Mouse (Mus musculus): ENCODE measurements around the gene Dok5.

DNA sequence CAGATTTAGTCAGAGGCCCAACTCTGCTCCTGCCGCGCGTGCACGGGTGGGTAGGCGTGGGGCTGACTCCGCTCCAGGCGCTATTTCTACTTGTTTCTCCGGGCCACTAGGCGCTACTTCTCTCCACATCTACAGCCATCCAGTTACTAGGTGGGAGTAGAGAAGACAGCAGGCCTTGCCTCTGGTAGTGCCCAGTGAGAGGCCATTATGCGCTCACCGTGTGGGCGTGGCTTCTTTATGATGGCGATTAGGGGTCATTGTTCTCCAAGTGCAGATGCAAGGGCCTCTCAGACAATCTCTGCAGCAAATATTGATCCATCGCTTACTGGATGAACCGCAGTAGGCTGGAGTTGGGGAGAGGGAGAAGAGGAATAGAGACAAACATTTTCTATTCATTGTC, 44.0 kb downstream of the Dok5 start:
- TF ChIP-seq NRF1 (IDR thresholded peaks at IDR 0.05; ENCODE audit: insufficient read depth, low read depth, low read length, poor library complexity, severe bottlenecking) (no peak), CTCF (IDR thresholded peaks at IDR 0.05 in 2 of 3, conservative IDR thresholded peaks at IDR 0.05 in 1 of 3; ENCODE audit: control insufficient read depth in 1 of 3, insufficient read depth in 1 of 3, low read depth in 2 of 3, low read length in 3 of 3, poor library complexity in 1 of 3, severe bottlenecking in 1 of 3) (no peak), MAX (IDR thresholded peaks at IDR 0.05; ENCODE audit: low read length) (no peak), UBTF (IDR thresholded peaks at IDR 0.05; ENCODE audit: borderline replicate concordance, insufficient read depth, low read depth, low read length) (no peak), ZC3H11A (IDR thresholded peaks at IDR 0.05; ENCODE audit: low read depth, low read length) (no peak), ELF1 (IDR thresholded peaks at IDR 0.05; ENCODE audit: low read depth, low read length) (no peak), TCF12 (IDR thresholded peaks at IDR 0.05; ENCODE audit: low read depth, low read length) (no peak), MXI1 (IDR thresholded peaks at IDR 0.05; ENCODE audit: low read depth, low read length) (no peak), ZKSCAN1 (IDR thresholded peaks at IDR 0.05; ENCODE audit: low read depth, low read length) (no peak), E2F4 (IDR thresholded peaks at IDR 0.05; ENCODE audit: borderline replicate concordance, low read depth, low read length) (no peak)
